ENCODE assay signal across 10 mouse cellular contexts in the genomic region with DNA sequence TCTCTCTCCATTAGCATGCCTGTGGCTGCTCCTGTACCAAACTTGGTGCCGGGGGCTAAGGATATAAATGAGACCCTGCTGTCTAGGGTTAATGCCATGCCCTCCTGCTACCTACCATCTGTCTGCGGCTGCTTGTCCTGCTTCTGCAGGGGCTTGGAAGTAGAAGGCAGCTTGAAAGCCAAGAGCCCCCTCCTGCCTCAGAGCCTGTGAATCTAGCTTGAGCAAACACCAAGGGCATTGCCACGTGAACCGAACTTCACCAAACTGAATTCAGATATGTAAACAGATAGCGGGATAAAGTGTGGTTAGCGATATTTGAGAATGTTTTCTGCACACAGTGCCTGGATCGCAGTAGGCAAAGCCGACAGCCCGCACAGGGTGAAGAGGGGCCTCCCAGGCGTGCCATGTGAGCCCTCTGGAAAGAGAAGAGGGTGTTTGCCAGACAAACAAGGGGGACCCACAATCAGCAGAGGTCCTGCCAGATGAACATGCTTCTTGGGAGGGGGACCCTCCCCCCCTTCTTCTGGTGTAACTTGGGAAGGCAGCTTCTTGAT.
DNase-seq lines count a peak whose midpoint lies in the region; ATAC-seq and TF ChIP-seq lines count a peak whose summit lies in the region.
"Had no signal": no experiment of that assay in that cellular context is flagged by ENCODE, and none has a peak within 500 bp of the region (broad histone marks: within the 10 kb centered on the region; RNA-seq: fewer than 3 reads in every experiment).

No protein-coding gene starts in this region.

- peak; percentile 61 for ATAC-seq in forebrain, embryonic 11.5 days (replicated peaks; ENCODE audit: low FRiP score)
- peak; percentile 81 for ATAC-seq in hindbrain, postnatal 0 days
- ATAC-seq in neural tube, embryonic 14.5 days (ENCODE audit: low read depth) = peak; percentile 68; the same call in 1 of the 2 replicates

- no peaks in the 10 kb centered on the region; the same call in 1 of the 2 replicates for H3K9me3 ChIP-seq in forebrain, embryonic 11.5 days (ENCODE audit: control insufficient read depth, low read length)
- no peaks in the 10 kb centered on the region for H3K9me3 ChIP-seq in hindbrain, postnatal 0 days (ENCODE audit: low read length)
- no peaks in the 10 kb centered on the region for H3K9me3 ChIP-seq in neural tube, embryonic 14.5 days (ENCODE audit: control insufficient read depth, low read length)

- H3K4me3 ChIP-seq in forebrain, embryonic 11.5 days (ENCODE audit: low read depth, low read length) = no peak overlapping the region
- H3K4me3 ChIP-seq in hindbrain, postnatal 0 days (ENCODE audit: low read length) = no peak overlapping the region
- no peak overlapping the region for H3K4me3 ChIP-seq in neural tube, embryonic 14.5 days (ENCODE audit: low read depth, low read length)

- intact Hi-C loops in left cerebral cortex, postnatal 4 days (cut with DNase I) = loop anchor here (10.0 kb wide), 1 partner anchor 82 kb away; no protein-coding TSS in a partner anchor

- H3K4me2 ChIP-seq in forebrain, embryonic 11.5 days (ENCODE audit: low read depth, low read length, severe bottlenecking) = no peak overlapping the region
- peak overlapping the region; percentile 24 for H3K4me2 ChIP-seq in hindbrain, postnatal 0 days (ENCODE audit: low read depth, low read length)
- H3K4me2 ChIP-seq in neural tube, embryonic 14.5 days (ENCODE audit: low read depth, low read length) = no peak overlapping the region

- 0 out of 2 replicates have a peak, but pooled peaks cover 3% of the 10 kb centered on the region for H3K4me1 ChIP-seq in forebrain, embryonic 11.5 days (replicated peaks; ENCODE audit: control insufficient read depth, insufficient read depth, low read length)
- peaks cover 4% of the 10 kb centered on the region; the same call in 1 of the 2 replicates for H3K4me1 ChIP-seq in hindbrain, postnatal 0 days (ENCODE audit: insufficient read depth, low read length)
- peaks cover 18% of the 10 kb centered on the region for H3K4me1 ChIP-seq in neural tube, embryonic 14.5 days (ENCODE audit: control insufficient read depth, insufficient read depth, low read length)

- peaks cover 7% of the 10 kb centered on the region; the same call in 1 of the 2 replicates for H3K36me3 ChIP-seq in forebrain, embryonic 11.5 days (ENCODE audit: control insufficient read depth, insufficient read depth, low read length)
- H3K36me3 ChIP-seq in hindbrain, postnatal 0 days (ENCODE audit: insufficient read depth, low read length) = no peaks in the 10 kb centered on the region
- H3K36me3 ChIP-seq in neural tube, embryonic 14.5 days (ENCODE audit: control insufficient read depth, insufficient read depth, low read length) = no peaks in the 10 kb centered on the region

- H3K9ac ChIP-seq in forebrain, embryonic 11.5 days (ENCODE audit: low read length) = no peak overlapping the region
- H3K9ac ChIP-seq in hindbrain, postnatal 0 days (replicated peaks; ENCODE audit: low read length) = no peak overlapping the region
- no peak overlapping the region; the same call in 1 of the 2 replicates for H3K9ac ChIP-seq in neural tube, embryonic 14.5 days (replicated peaks; ENCODE audit: low read depth, low read length)

- no peaks in the 10 kb centered on the region for H3K27me3 ChIP-seq in forebrain, embryonic 11.5 days (ENCODE audit: control insufficient read depth, insufficient read depth, low read length)
- H3K27me3 ChIP-seq in hindbrain, postnatal 0 days (ENCODE audit: insufficient read depth, low read length) = no peaks in the 10 kb centered on the region
- H3K27me3 ChIP-seq in neural tube, embryonic 14.5 days (ENCODE audit: control insufficient read depth, insufficient read depth, low read length) = no peaks in the 10 kb centered on the region

- no peak overlapping the region for H3K27ac ChIP-seq in forebrain, embryonic 11.5 days (ENCODE audit: low read depth, low read length)
- peak overlapping the region; percentile 76 for H3K27ac ChIP-seq in hindbrain, postnatal 0 days
- peak overlapping the region; percentile 68; the same call in 1 of the 2 replicates for H3K27ac ChIP-seq in neural tube, embryonic 14.5 days (ENCODE audit: low read depth, low read length)

- TF ChIP-seq CTCF in hindbrain, postnatal 0 days (IDR thresholded peaks at IDR 0.05; ENCODE audit: low read depth) = no peak

- 68% methylated on average over 10 of the region's 10 CpGs for WGBS in forebrain, embryonic 11.5 days
- WGBS in hindbrain, postnatal 0 days = 23% methylated on average over 10 of the region's 10 CpGs
- WGBS in neural tube, embryonic 14.5 days = 55% methylated on average over 10 of the region's 10 CpGs

- peak; percentile 65 for DNase-seq in left cerebral cortex, postnatal 4 days
- DNase-seq in left cerebral cortex, adult 9 months (ENCODE audit: low spot score in 2 of 2) = no peak
- no peak for DNase-seq in forebrain, embryonic 11.5 days (ENCODE audit: low spot score)
- DNase-seq in hindbrain, postnatal 0 days (ENCODE audit: low spot score) = peak; percentile 70
- no peak for DNase-seq in layer of hippocampus, postnatal 14 days (ENCODE audit: low spot score in 2 of 2)
- no peak for DNase-seq in spleen, adult 12 weeks (ENCODE audit: low spot score)
- DNase-seq in urinary bladder, postnatal 10 days (ENCODE audit: low spot score) = no peak
- DNase-seq: cerebellum, adult 18-20 months; thymus, adult 18-20 months had no signal

Comparison
In these comparisons a context has a peak if more than half of its experiments do, and no peak if none do; other contexts are left out.
1. DNase-seq: peak in left cerebral cortex, postnatal 4 days (single experiment) and hindbrain, postnatal 0 days (single experiment); none in left cerebral cortex, adult 9 months (0 of 2), forebrain, embryonic 11.5 days (single experiment), layer of hippocampus, postnatal 14 days (0 of 2), spleen, adult 12 weeks (single experiment) and urinary bladder, postnatal 10 days (single experiment).
2. Peak in every context shown above with its lines, with median percentiles within 50 percentile points of each other: ATAC-seq.